Mouse (Mus musculus) monocyte, adult 59 days (primary cell): ENCODE data around the gene Svs2. TPM values are rescaled to one million over a fixed set of nuclear protein-coding genes. Genes with fewer than 3 reads are reported as not detected.

Experiments used
- total RNA-seq, 2 experiments: library from RNA; stranded (reverse); gene quantifications; one replicate each; pipeline ENCODE4 v1.2.4; 2023

The Svs2 gene
- not detected for total RNA-seq

GRCm38 (mm10) chr2:164238366-164238765, at the start of gene Svs2:
TSS of gene Svs2 (minus strand) at chr2:164238466.

GRCm38 (mm10) chr2:164278359-164278758, 40.1 kb upstream of the Svs2 start, which contains the start of gene Svs4:
TSS of gene Svs4 (minus strand) at chr2:164278459.

DNA sequence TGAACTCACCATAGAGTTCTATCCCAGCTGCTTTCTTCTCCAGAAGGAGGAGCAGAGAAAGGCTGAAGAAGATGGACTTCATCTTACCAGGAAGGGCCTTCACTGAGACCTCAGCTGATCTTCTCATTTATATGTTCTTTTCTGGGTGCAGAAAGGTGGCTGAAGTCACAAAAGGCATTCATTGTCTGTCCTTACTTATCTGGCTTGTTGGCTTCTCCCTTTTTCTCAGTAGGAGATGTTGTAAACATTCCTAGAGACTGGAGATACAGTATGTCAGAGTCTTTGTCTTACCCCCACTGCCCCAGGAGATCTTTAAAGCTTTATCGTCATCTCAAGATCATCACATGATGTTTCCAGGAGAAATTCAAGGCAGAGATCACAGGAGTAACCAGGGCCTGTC, 18.3 kb upstream of the Svs2 start, which contains the start of gene Svs3b:
Gene Svs3b, minus strand, starts transcription at position 101 of the 400 bp plus-strand sequence.

GRCm38 (mm10) chr2:164221522-164221921, 16.7 kb downstream of the Svs2 start, which contains the start of gene Wfdc15b:
TSS of gene Wfdc15b (minus strand) at chr2:164221660.

DNA sequence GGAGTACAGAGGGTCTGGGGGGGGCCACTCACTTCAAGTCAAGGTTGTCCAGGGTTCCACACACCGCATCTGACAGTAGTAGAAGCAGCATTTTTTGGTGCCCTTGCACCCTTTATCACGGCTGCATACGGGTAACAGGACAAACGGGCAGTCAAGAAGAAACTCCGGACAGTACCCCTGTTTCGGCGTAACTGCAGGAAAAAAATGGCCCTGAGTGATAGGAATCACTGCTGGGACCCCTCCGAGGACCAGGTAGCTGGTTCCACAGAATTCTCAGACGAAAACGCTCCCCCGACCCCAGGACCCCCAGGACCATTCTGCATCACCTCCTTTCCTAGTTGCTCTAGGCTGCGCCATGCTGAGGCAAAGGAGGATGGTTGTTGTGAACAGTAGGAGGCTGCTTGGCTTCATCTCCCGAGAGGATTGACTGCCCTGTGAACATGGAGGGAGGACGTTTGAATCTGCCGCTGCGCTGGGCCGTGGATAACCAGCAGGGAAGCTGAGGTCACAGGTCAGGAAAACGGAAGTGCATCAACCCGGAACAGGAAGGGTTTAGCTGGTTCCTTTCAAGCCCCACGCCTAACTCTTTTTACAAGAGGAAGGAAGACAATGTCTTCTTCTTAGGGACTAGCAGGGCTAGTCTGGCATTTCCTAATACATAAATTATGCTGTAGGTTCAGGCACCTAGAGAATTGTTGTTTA, 38.5 kb downstream of the Svs2 start, which contains the start of gene Wfdc15a:
Gene Wfdc15a, minus strand, starts transcription at position 505 of the 702 bp plus-strand sequence.

GRCm38 (mm10) chr2:164190576-164190975, 47.7 kb downstream of the Svs2 start, which contains the start of gene Wfdc12:
TSS of gene Wfdc12 (minus strand) at chr2:164190608.

Other genes starting within 250 kb of the Svs2 start
- gene Ywhab, start 243.5 kb downstream of the Svs2 start, total RNA-seq, result 100 to 1,000 TPM; 180 to 188 TPM
- gene Pabpc1l, start 213.0 kb downstream of the Svs2 start, total RNA-seq, result 1 to 10 TPM; 2.4 to 3.4 TPM
- 100 to 1,000 TPM; 135 to 141 TPM for gene Stk4, start 168.1 kb downstream of the Svs2 start, total RNA-seq
- 10 to 100 TPM; 62.5 to 62.7 TPM for gene Tomm34, start 167.3 kb downstream of the Svs2 start, total RNA-seq
- gene Kcns1, start 67.4 kb downstream of the Svs2 start, total RNA-seq, result not detected
- not detected for gene Wfdc5, start 55.7 kb downstream of the Svs2 start, total RNA-seq
- gene Wfdc12, start 47.9 kb downstream of the Svs2 start, total RNA-seq, result not detected
- gene Wfdc15a, start 38.3 kb downstream of the Svs2 start, total RNA-seq, result not detected
- not detected for gene Wfdc15b, start 16.8 kb downstream of the Svs2 start, total RNA-seq
- gene Svs3b, start 18.2 kb upstream of the Svs2 start, total RNA-seq, result not detected
- gene Svs4, start 40.0 kb upstream of the Svs2 start, total RNA-seq, result not detected
- gene Svs3a, start 50.8 kb upstream of the Svs2 start, total RNA-seq, result not detected
- gene Svs6, start 78.3 kb upstream of the Svs2 start, total RNA-seq, result not detected
- not detected for gene Svs5, start 94.3 kb upstream of the Svs2 start, total RNA-seq
- gene Slpi, start 150.6 kb upstream of the Svs2 start, total RNA-seq, result 100 to 1,000 TPM; 227 to 229 TPM
- gene Rbpjl, start 164.7 kb upstream of the Svs2 start, total RNA-seq, result not detected
- not detected for gene Matn4, start 166.7 kb upstream of the Svs2 start, total RNA-seq
- gene Sdc4, start 205.4 kb upstream of the Svs2 start, total RNA-seq, result 10 to 100 TPM; 13.2 to 13.8 TPM
- 10 to 100 TPM; 35.5 to 36.0 TPM for gene Sys1, start 218.5 kb upstream of the Svs2 start, total RNA-seq
- 10 to 100 TPM; 10.9 to 12.8 TPM for gene Gm20458, start 222.5 kb upstream of the Svs2 start, total RNA-seq
- not detected for gene Trp53tg5, start 235.3 kb upstream of the Svs2 start, total RNA-seq
- gene Dbndd2, start 247.6 kb upstream of the Svs2 start, total RNA-seq, result 10 to 100 TPM; 11.1 to 19.7 TPM